Comparison of ENCODE assay signal across 13 mouse cellular contexts in genomic region chr15:97318365-97319001, GRCm38 (mm10).
DNase-seq lines count a peak whose midpoint lies in the region; ATAC-seq lines count a peak whose summit lies in the region.
"Had no signal": no experiment of that assay in that cellular context is flagged by ENCODE, and none has a peak within 500 bp of the region (broad histone marks: within the 10 kb centered on the region; RNA-seq: fewer than 3 reads in every experiment).

No protein-coding gene starts in this region.

- H3K36me3 ChIP-seq in forebrain, embryonic 15.5 days = no peaks in the 10 kb centered on the region
- no peaks in the 10 kb centered on the region for H3K36me3 ChIP-seq in forebrain, embryonic 12.5 days (replicated peaks)
- H3K36me3 ChIP-seq: hindbrain, embryonic 15.5 days; neural tube, embryonic 15.5 days had no signal

- 0 out of 2 replicates have a peak overlapping the region, but pooled peaks have one; percentile 19 for H3K27ac ChIP-seq in forebrain, embryonic 15.5 days (replicated peaks)
- no peak overlapping the region for H3K27ac ChIP-seq in forebrain, embryonic 12.5 days
- H3K27ac ChIP-seq: hindbrain, embryonic 15.5 days; neural tube, embryonic 15.5 days had no signal

- no peak overlapping the region for H3K4me2 ChIP-seq in forebrain, embryonic 15.5 days (replicated peaks)
- H3K4me2 ChIP-seq in forebrain, embryonic 12.5 days = no peak overlapping the region
- H3K4me2 ChIP-seq: hindbrain, embryonic 15.5 days; neural tube, embryonic 15.5 days had no signal

- peaks cover 4% of the 10 kb centered on the region; the same call in 1 of the 2 replicates for H3K4me1 ChIP-seq in forebrain, embryonic 15.5 days
- peaks cover 8% of the 10 kb centered on the region; the same call in 1 of the 2 replicates for H3K4me1 ChIP-seq in forebrain, embryonic 12.5 days

- H3K27me3 ChIP-seq in forebrain, embryonic 15.5 days = no peaks in the 10 kb centered on the region
- no peaks in the 10 kb centered on the region for H3K27me3 ChIP-seq in forebrain, embryonic 12.5 days
- H3K27me3 ChIP-seq: hindbrain, embryonic 15.5 days; neural tube, embryonic 15.5 days had no signal

- no peaks in the 10 kb centered on the region for H3K9me3 ChIP-seq in forebrain, embryonic 15.5 days
- no peaks in the 10 kb centered on the region for H3K9me3 ChIP-seq in forebrain, embryonic 12.5 days
- H3K9me3 ChIP-seq: hindbrain, embryonic 15.5 days; neural tube, embryonic 15.5 days had no signal

- H3K4me3 ChIP-seq in forebrain, embryonic 15.5 days = no peak overlapping the region
- no peak overlapping the region for H3K4me3 ChIP-seq in forebrain, embryonic 12.5 days (replicated peaks)
- H3K4me3 ChIP-seq: hindbrain, embryonic 15.5 days; neural tube, embryonic 15.5 days had no signal

- 76% methylated on average over 21 of the region's 21 CpGs for WGBS in forebrain, embryonic 15.5 days
- 85% methylated on average over 21 of the region's 21 CpGs for WGBS in forebrain, embryonic 12.5 days

- peak; percentile 16 for DNase-seq in layer of hippocampus, adult 11-12 months (ENCODE audit: low spot score)
- DNase-seq in layer of hippocampus, adult 9-10 months (ENCODE audit: low spot score) = no peak
- DNase-seq in right cerebral cortex, adult 2 months (ENCODE audit: low spot score in 2 of 2) = peak; percentile 25 to 34
- DNase-seq in right cerebral cortex, postnatal 25 days = no peak
- DNase-seq in kidney, adult 18-20 months = no peak
- DNase-seq: cerebellum, postnatal 14 days; retina, postnatal 1 day; thymus, postnatal 25 days had no signal

- no peak overlapping the region for H3K9ac ChIP-seq in forebrain, embryonic 15.5 days (replicated peaks)
- H3K9ac ChIP-seq in forebrain, embryonic 12.5 days = no peak overlapping the region
- H3K9ac ChIP-seq: hindbrain, embryonic 15.5 days; neural tube, embryonic 15.5 days had no signal

- no peak for ATAC-seq in forebrain, embryonic 15.5 days (replicated peaks)
- ATAC-seq in forebrain, embryonic 12.5 days (ENCODE audit: low FRiP score) = no peak
- ATAC-seq: activated CD4-positive, CD25-positive, alpha-beta regulatory T cell, adult 4 months had no signal

Comparison
In these comparisons a context has a peak if more than half of its experiments do, and no peak if none do; other contexts are left out.
1. DNase-seq: peak in layer of hippocampus, adult 11-12 months (single experiment) and right cerebral cortex, adult 2 months (2 of 2); none in layer of hippocampus, adult 9-10 months (single experiment), right cerebral cortex, postnatal 25 days (single experiment) and kidney, adult 18-20 months (single experiment).